Mouse (Mus musculus): ENCODE measurements at regions not wholly inside any gene's neighbourhood (a gene's known extent, or its start where the extent isn't known, plus 50 kb on each side); places are given as distances from the start of the nearest gene placed in this dataset.

DNA sequence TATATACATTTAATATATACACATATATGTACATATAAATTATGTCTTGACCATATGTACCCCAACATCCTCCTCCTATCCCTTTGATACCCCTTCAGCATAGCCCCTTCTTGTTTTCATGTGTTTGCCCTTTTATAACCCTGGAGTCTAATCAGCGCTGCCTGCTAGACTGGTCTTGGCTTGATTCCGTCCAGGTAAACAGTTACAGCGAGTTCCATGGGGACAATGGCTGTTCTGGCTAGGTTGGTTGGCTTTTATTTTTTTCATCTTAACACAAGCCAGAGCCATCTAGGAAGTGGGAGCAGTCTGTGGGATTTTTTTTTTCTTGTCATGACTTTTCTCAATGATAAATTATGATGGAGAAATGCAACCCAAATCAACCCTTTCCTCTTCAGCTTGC is 79.6 kb upstream of the Id2 start:
- TF ChIP-seq CTCF (IDR thresholded peaks at IDR 0.05; ENCODE audit: insufficient read depth, low read depth, low read length) (no peak), POLR2A (IDR thresholded peaks at IDR 0.05; ENCODE audit: insufficient read depth, low read depth, low read length) (no peak)
